Mouse (Mus musculus): ENCODE measurements at regions not wholly inside any gene's neighbourhood (a gene's known extent, or its start where the extent isn't known, plus 50 kb on each side); places are given as distances from the start of the nearest gene placed in this dataset.

DNA sequence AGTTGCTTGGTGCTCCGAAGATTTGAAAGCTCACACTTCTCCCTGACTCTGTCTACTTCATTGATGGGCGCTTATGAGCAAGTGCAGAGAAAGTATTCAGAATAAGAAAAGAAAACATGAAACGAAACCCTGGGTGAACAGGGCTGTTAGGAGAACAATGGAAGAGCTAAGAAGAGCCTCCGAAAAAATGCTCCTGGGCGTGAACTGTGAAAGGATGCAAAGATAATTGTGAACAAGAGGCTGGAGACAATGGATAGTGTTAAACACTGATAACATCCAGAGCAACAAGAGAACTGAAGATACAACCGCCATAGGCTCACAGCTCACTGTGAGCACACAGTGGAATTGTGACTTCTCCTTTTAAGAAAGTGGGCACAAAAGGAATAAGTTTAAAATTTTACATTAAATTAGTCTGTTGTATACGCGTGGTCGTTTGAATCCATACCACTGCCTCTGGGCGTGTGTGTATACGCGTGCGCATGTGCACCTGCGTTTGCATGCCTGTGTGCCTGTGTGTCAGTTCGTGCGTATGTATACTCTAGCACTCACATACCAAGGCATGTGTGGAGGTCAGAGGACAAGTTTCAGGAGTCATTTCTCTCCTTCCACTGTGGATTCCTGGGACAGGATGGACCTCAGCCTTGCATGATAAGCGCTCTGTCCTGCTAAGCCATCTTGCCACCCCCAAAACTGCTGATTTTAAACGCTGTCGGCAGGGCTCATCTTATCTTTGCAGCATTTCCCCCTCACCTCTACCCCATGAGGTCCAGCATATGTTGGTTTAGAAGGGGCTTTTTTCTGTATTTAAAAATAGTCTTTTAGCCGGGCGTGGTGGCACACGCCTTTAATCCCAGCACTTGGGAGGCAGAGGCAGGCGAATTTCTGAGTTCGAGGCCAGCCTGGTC is 113.0 kb upstream of the 1700016C15Rik start:
- no peak for DNase-seq (ENCODE audit: low spot score in 2 of 2)

DNA sequence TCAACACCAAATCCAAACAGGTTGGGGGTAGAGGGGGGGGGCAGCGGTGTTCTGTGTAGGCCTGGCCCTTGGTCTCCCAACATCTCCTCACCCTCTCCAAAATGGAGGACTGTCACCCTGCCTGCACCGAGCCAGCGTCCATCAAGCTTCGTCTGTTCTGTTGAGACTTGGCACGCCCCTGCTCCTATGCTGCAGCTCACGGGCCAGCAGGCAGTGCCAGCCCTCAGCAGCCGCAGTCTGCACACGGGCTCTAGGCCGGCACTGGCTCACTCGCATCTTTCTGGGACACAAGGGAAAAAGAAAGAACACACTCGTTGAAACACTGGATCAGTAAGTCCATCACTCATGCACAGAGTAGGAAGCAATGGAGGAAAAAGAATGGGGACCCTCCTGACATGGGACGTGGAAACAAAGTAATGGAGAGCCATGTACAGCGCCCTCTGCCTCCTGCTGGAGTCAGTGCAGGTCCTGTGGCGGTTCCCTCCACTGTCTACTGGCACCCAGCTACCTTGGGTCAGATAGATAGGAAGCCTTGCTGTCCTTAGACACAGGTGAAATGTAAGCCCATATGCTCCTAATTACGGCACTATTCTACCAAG is 109.0 kb upstream of the 1700016C15Rik start:
- DNase-seq (ENCODE audit: low spot score in 2 of 2) = no peak

DNA sequence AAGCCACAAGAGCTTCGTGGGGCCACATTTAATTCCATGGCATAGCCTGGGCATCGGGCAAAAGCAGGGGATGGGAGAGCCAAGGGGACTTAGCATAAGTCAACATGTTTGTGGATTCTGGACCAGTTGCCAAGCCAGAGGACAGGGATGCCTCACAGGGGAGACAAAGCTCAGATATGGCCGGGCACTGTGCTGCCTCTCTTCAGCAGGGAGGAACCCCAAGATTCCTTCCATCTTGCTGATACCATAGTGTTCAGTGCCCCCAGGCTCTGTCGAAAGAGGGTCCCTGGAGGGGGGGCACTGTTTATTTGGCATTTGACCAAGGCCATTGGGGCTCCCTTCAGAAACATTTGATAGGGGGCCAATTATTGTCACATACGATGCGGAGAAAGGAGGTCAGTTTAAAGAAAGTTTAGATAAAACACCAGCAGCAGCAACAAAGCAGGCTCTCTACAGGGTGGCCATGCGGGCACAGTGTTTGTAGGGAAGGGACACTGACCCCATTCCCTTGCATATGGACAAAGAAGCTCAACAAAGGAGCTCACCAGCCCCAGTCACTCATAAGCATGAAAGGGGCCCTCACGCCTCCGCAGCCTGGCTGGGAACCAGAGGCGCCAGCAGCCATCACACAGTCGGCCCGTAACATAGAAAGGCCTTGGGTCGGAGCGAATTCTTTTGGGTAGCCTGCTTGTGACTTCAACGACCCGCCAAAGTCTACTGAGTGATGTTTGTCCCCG is 107.6 kb upstream of the 1700016C15Rik start:
- DNase-seq (ENCODE audit: low spot score in 2 of 2) = no peak

GRCm38 (mm10) chr1:177623304-177623726 is 106.3 kb upstream of the 1700016C15Rik start:
- no peak for DNase-seq (ENCODE audit: low spot score in 2 of 2)

- no peak for DNase-seq (ENCODE audit: low spot score in 2 of 2)
These were observed 105.9 kb upstream of the 1700016C15Rik start for GRCm38 (mm10) chr1:177623735-177624134.

DNA sequence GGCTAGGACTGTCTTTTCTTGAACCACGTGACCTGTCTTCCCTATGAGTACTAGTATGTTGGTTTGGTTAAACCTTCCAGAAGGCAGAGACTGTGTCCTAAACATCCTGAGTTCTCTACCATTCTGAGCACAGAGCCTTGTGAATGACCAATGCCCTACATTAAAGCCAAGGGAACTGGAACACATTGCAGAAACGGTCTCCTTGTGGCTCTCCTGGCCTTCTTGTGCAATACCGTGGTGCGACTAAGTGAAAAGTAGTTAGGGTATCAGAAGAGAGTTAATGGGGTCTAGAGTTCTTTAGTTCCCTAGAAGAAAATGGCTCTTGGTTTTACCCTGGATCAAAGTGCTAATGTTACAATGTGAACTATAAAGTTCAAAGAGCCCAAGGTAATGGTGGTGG is 101.8 kb upstream of the 1700016C15Rik start:
- DNase-seq (ENCODE audit: low spot score in 2 of 2) = no peak

GRCm38 (mm10) chr1:177633966-177634602 is 95.5 kb upstream of the 1700016C15Rik start:
- no peak for DNase-seq (ENCODE audit: low spot score in 2 of 2)

- no peak for DNase-seq (ENCODE audit: low spot score in 2 of 2)
These were observed 92.6 kb upstream of the 1700016C15Rik start for GRCm38 (mm10) chr1:177637061-177637460.

DNA sequence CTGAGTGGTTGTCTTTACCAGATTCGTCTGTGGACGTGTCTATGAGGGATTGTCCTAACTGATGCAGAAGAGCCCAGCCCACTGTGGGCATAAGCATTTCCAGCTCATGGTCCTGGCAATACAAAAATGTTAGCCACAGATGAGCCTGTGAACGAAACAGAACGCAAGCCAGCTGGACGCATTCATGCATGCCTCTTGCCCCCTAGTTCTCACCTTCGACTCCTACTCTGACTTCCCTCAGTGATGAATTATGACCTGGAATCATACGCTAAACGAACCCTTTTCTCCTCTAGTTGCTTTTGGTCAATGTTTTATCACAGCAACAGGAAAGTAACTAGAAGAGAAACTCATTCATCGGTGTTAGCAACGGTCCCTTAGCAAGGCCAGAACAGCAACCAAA is 91.2 kb upstream of the 1700016C15Rik start:
- DNase-seq (ENCODE audit: low spot score in 2 of 2) = no peak

- peak in 1 of 2 experiments; percentile 42 for DNase-seq (ENCODE audit: low spot score in 2 of 2)
These were observed 89.4 kb upstream of the 1700016C15Rik start for GRCm38 (mm10) chr1:177639931-177640846.

DNA sequence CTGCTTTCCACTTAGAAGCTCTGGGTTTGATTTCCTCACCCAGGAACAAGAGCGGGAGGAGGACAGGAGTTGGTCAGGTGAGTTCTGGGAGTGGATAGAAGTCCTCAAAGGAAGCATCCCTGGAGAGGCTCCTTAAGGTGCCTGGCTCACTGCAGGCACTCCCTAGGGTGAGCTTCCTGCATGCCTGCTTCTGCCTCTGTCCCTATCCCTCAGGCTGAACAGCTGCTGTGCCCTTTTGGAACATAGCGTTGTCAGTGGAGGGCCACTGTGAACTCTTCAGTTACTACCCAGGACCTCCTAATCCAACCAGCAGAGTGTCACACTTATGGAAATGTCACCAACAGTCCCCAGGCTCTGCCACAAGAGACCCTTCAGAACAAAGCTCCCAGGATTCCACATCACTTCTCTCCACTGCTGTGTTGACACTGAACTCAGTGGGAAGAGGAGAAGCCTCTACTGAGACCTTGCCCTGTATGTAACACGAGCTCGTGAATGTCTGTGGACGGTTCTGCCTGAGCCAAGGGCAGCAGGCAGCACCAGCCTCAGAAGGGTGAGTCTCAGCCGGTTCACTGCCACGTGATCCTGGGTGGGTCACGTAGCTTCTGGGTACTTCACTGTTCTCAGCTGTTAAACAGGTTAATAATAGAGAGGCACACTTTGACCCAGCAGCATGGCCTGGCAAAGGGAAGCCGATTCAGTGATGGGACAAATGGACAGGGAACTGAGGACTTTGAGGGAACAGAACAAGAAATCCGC is 86.7 kb upstream of the 1700016C15Rik start:
- DNase-seq (ENCODE audit: low spot score in 2 of 2) = no peak

GRCm38 (mm10) chr1:177643662-177644061 is 86.0 kb upstream of the 1700016C15Rik start:
- no peak for DNase-seq (ENCODE audit: low spot score in 2 of 2)

GRCm38 (mm10) chr1:177644214-177644613 is 85.4 kb upstream of the 1700016C15Rik start:
- no peak for DNase-seq (ENCODE audit: low spot score in 2 of 2)

GRCm38 (mm10) chr1:177645327-177645726 is 84.3 kb upstream of the 1700016C15Rik start:
- no peak for DNase-seq (ENCODE audit: low spot score in 2 of 2)

DNA sequence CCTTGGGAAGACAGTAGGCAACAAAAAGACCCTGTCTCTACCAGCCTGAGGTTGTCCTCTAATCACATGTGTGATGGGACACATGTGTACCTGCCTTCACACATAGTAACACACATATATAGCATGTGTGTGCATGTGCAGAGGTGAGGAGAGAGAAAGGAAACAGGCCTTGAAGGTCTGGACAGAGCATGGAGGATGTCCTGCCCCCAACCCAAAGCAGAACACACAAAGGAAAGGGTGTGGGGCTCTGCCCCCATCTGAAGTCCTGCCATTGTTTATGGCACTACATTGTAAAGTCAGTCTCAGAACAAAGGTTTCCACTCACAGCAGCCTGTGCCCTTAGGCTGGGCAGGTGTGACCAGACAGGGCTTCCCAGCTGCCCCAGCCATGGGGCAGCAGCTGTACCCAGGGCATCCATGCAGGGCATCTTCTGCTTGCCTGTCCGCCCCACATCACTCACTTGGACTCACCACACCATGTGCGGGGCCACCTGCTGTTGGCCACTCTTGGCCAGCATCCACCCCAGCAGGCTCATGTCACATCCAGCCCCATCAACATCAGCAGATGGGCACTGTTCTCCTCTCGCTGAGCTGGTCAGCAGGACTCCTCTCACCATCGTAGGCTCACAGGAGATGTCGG is 83.6 kb upstream of the 1700016C15Rik start:
- no peak for DNase-seq (ENCODE audit: low spot score in 2 of 2)

GRCm38 (mm10) chr1:177647876-177648275 is 81.7 kb upstream of the 1700016C15Rik start:
- DNase-seq (ENCODE audit: low spot score in 2 of 2) = no peak

DNA sequence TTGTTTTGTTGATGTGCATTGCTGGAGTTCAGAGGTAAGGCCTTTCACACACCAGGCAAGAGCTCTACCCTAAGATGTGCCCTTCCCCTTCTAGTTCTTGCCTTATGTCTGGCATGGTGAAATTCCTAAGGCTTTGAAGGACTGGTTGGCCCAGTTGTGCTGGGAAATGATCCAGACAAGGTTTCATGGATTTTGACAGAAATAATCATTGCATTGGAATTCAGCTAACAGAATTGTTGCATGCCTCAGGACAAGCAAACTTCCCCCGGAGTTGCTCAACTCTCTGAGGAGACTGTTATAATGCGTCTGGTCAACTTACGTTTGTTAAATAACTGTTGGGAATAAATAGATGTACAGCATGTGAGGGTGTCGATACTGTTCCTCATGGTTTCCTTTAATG is 80.6 kb upstream of the 1700016C15Rik start:
- no peak for DNase-seq (ENCODE audit: low spot score in 2 of 2)

GRCm38 (mm10) chr1:177651219-177651618 is 78.4 kb upstream of the 1700016C15Rik start:
- no peak for DNase-seq (ENCODE audit: low spot score in 2 of 2)

GRCm38 (mm10) chr1:177663163-177663562 is 66.5 kb upstream of the 1700016C15Rik start:
- no peak for DNase-seq (ENCODE audit: low spot score in 2 of 2)
